Mouse (Mus musculus): ENCODE data around the gene Nipsnap2.
"Not testable (repeated sequence)": the region's sequence is repeated elsewhere in the genome, so short reads cannot be mapped to it uniquely, and the experiment has no call there.

The Nipsnap2 gene

DNA sequence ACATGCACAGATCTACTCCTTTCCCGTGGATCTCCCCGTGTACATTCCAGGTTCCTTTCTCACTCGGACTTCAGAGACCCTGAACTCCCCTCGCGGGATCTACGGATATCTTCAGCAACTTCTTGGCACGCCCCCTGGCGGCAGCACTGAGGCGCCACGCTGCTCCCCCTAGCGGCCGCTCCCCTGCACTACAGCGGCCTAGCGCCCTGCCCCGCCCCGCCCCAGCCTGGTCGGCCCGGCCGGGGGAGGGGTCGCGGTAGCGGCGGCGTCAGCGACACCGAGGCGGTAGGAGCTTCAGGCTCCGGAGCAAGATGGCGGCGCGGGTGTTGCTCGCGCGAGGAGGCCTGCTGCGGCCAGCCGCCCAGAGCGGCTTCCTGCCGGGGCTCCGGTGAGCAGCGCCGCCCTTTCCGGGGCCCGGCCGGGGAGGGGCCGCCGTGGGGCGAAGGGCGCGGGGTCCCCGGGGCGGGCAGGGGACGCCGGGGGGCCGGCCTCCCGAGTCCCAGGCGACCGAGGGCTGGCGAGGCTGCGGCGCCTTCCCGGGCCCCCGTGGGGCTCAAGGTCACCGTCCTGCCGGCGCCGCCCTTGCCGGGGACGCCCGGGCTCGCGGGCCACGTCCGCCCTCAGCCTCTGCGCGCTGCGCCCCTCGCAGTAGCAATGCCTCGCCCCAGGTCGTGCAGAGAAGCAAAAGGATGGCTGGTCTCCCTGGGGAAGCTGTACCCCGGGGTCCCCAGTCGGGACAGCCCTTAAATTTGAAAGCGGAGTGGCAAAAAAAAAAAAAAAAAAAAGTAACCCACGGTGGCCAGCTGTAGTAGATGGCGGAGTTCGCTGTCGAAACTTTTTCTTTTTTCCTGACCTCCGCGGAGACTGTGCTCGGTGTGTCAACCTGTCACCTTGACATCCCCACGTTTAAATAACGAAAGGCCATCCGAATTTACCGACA lies at the start of gene Nipsnap2:
Nipsnap2 (plus strand) TSS at position 230 of the 940 bp plus-strand sequence.
- DNase-seq (ENCODE audit: low spot score in 2 of 2) = peak; percentile 97 to 99

DNA sequence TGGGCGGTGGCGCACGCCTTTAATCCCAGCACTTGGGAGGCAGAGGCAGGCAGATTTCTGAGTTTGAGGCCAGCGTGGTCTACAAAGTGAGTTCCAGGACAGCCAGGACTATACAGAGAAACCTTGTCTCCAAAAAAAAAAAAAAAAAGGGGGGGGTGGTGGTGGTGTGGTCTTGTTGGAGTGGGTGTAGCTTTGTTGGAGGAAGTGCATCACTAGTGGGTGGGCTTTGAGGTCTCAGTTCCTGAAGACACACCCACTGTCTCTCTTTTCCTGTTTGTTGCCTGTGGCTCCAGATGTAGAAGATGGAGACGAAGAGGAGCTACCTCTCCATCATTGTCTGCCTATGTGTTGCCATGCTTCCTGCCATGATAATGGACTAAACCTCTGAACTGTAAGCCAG lies 39.7 kb upstream of the Nipsnap2 start:
- not testable (repeated sequence) for DNase-seq (ENCODE audit: low spot score in 2 of 2)

DNA sequence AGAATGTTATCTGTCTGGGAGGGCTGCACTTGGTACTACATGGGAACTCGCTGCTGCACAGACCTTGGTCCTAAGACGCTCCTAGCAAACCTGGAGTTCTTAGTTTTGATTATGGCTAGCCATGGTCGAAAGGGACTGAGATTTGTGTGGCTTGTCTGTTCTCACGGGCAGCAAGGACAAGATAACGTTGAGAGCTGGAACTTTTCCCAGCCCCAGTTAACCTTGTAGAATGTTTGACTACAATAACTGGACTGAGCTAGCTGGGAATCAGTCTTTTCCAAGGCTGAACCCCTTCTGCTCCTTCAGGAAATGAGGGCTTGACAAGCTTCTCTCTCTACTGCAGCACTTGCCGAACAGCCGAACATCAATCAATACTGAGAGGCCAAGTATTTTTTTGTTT lies 37.2 kb upstream of the Nipsnap2 start:
- DNase-seq (ENCODE audit: low spot score in 2 of 2) = no peak

DNA sequence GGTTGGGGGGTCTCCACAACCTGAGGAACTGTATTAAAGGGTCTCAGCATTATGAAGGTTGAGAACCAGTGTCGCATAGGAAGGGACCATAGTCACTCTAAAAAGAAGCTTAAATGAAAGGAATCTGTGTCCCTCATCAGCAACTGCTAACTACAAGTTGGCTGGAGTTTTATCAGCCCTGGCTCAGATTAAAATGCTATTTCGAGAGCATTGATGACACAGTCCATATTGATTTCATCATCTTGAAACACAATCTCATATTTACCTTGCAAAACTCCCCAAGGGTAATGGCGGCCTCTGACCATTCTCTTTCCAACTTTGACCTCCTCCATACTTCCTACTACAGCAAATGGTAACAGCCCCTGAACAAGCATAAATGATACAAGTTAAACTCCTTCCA lies 34.3 kb upstream of the Nipsnap2 start:
- no peak for DNase-seq (ENCODE audit: low spot score in 2 of 2)

DNA sequence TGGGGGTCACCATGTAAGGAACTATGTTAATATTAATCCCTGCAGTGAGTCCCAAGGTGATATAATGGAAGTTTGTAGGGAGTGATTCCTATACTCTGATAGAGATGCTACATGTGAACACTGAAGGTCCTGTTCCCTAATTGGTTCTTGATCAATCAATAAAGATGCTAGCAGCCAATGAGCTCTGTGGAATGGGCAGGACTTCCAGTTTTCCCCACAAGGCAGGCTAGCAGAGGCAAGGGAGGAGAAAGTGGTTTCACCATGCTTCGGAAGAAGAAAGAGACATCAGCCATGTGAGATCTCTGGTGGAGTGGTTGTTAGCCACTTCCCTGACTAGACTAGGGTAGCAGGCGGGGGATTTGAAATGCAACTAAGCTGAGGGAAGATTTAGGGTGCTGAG lies 24.4 kb upstream of the Nipsnap2 start:
- no peak for DNase-seq (ENCODE audit: low spot score in 2 of 2)

DNA sequence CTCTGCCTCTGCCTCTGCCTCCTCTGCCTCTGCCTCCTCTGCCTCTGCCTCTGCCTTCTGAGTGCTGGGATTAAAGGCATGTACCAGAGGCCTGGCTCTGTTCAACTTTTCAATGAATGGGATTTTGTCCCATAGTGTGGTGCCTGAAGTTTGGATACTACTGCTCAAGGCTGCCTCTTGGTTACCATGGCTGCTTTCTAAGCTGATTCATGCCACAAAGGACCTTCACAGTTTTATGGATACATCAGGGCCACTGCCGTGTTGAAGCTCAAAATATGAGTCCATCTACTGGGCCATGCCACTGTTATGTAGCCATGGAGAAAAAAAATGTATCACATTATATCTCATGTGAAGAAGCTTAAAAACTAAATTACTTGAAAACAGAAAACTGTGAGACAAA lies 23.2 kb upstream of the Nipsnap2 start:
- DNase-seq (ENCODE audit: low spot score in 2 of 2) = no peak

DNA sequence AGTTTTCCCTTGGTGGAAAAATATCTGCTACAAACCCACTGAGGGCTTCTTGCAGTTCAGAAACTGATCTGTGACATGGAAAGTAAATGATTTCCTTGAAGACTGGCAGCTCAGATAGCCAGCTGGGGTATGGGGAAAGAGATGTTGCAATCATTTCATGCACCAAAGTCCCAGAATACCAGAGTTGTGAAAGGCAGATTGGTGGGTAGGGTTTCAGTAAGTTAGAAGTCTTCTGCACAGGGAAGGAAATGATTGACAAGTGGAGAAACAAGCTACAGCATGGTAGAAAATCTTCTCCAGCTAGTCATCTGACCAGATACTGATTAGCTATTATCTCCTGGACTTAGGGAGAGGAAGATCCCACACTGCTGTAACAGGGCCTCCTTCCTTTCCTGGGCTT lies 21.5 kb upstream of the Nipsnap2 start:
- no peak for DNase-seq (ENCODE audit: low spot score in 2 of 2)

DNA sequence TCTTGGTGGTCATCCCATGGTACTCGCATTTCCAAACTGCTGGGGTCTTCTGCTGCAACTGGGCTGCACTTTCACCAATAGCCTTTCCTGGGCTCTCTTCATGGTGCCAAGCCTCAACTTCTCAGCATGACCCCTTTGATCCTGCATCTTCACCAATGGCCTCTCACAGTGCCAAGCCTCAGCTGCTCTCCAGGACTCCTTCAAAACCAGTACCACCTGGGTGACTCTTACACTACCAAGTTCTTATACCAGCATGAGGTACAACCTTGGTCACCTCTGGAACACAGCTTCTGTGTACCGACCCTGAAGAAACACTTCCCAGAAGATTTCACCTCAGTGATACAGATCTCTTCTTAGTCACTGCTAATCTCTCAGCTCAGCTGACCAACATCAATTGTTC lies 16.5 kb upstream of the Nipsnap2 start, which contains the start of gene Sept14:
Sept14 (minus strand) TSS at position 101 of the 400 bp plus-strand sequence.
- no peak for DNase-seq (ENCODE audit: low spot score in 2 of 2)

DNA sequence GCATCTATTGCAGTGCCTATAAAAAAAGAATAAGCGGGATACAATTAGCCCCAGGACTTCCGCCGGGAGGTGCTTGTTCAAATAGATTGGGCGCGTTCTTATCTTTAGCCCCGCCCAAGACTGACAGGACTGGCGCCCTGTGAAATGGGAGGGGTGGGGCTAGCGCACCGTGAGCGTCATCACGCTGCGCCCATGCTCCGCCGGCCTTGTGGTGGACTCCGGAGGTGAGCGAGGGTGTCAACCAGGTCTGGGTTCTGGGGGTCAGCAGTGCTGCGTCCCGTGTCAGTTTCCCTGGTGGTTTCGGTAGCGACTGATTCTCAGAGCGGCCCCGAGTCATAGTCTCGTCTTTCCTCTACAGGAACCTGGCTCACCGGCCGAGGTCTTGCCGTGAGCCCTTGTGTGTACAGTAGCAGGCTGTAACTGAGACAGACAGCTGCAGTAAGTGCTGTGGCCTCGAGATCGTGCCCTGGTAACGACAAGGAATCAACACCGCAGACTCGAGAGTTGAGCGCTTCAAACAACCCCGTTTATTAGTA lies 9.5 kb upstream of the Nipsnap2 start, which contains the start of gene Mrps17:
Mrps17 (plus strand) TSS at position 172 of the 536 bp plus-strand sequence.
- peak; percentile 78 to 90 for DNase-seq (ENCODE audit: low spot score in 2 of 2)

DNA sequence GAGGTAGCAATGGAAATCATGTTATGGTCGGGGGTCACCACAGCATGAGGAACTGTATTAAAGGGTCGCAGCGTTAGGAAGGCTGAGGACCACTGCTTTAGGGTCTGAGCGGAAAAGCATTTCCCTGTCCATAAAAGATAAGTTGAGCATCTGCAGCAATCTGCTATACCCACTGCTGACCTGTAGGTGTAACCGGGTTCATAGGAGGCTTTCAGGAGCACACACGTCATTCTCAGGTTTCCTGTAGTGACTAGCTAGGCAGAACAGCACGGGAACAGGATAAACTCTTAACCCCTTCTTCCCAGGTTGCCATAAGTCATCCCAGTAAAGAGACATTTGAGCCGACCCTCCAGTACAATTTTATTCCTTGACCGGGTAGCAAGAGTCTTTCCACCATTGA lies 7.8 kb upstream of the Nipsnap2 start:
- no peak for DNase-seq (ENCODE audit: low spot score in 2 of 2)

DNA sequence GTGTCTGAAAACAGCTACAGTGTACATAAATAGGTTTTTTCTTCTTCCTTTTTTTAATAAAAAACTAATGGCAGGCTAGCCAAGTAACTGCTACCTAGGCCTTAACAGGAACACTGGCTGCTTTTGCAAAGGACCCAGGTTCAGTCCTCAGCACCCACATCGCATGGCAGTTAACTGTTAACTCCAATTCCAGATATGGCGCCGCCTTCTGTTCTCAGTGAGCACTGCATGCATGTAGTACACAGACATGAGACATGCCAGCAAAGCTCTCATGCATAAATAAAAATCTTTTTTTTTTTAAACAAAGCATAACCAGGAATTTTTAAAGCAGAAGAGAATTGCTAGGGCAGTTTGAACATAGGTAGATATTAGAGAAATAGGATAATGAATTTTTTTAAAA lies 4.7 kb upstream of the Nipsnap2 start:
- no peak for DNase-seq (ENCODE audit: low spot score in 2 of 2)

DNA sequence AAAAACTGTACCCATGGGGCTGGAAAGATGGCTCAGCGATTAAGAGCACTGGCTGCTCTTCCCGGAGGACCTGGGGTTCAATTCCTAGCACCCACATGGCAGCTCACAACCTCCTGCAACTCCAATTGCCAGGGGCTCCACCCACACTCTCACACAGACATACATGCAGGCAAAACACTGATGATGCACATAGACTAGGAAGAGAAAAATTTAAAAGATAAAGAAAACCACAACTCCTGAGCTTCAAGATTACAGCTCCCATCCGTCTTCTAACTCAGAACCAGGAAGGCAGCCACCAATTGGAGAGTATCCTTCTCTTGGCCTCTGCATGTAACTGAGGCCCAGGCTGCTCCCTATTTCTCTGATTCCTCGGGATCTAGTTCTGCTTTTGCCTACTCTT lies 595 bp upstream of the Nipsnap2 start:
- no peak for DNase-seq (ENCODE audit: low spot score in 2 of 2)

DNA sequence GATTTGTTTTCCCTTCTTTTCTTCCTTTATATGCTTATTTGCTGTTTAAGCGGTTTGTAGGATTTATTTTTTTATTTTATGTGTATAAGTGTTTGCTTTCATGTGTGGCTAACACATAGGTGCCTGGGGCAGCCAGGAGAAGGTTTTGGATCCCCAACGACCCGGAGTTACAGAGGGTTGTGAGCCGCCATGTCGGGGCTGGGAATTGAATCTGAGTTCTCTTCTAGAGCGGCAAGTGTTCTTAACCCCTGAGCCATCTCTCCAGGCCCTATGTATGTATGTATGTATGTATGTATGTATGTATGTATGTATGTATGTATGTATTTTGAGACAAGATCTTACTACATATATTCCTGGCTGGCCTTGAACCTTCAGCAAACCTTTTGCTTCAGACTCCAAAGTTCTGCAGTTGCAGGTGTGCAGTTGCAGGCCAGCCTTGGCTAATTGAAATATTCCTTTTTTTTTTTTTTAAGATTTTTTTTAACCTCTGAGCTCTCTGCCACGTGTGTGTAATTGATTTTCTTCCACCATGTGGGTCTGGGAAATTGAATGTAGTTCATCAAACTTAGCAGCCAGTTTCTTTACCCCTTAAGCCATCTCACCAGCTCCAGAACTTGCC lies 1.0 kb downstream of the Nipsnap2 start:
- no peak for DNase-seq (ENCODE audit: low spot score in 2 of 2)

DNA sequence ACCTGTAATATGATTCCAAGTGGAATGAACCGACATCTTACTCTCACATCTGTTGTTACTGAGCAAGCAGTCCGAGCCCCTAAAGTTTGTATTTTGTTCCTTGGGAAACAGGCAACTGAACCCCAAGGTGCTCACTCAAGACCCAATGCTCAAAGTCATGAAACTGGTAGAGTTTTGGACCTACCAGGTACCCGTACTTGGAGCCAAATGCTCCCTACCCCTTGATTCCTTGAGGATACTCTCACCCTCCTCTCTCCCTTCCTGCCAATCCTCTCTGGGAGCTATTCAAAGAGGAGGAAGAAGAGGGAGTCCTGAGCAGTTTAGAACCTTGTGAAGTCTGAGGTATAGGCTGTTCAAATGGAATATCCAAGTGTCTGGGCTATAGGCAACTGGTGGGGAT lies 1.9 kb downstream of the Nipsnap2 start:
- DNase-seq (ENCODE audit: low spot score in 2 of 2) = no peak

DNA sequence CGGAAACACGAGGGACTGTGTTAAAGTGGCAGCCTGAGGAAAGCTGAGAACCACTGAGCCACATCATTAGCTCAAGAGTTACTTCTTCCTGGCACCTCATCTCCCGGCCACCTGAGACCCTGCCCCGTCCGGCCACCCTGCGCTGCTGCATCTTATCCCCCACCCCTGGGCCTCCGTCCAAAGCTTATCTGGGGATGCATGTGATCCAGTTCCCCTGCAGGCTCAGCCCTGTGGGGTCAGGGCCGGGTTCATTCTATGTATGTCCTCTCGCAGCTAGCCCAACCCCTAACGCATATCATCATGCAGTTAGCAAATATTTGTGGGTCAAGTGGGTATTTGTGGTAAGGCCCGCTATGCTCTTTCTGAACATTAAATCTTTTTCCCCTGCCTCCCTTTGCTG lies 4.4 kb downstream of the Nipsnap2 start:
- no peak for DNase-seq (ENCODE audit: low spot score in 2 of 2)

DNA sequence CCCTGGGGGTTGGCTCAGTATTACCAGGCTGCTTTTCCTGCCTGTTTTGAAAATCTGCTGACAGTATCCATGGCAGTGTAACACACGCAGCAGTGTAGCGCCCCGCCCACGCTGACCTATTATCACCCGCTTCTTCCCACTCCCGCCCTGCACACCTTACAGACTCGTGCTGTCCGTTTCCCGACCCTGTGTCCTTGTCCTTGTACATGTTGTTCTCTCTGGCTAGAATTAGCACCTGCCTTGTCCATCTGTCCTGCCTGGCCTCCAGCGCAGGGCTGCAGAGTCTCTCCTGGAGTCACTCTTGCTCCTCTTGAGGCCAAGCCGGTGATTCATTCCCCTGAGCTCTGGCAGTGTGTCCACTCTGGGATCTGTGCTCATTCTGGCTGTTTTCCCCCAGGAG lies 5.5 kb downstream of the Nipsnap2 start:
- DNase-seq (ENCODE audit: low spot score in 2 of 2) = no peak

DNA sequence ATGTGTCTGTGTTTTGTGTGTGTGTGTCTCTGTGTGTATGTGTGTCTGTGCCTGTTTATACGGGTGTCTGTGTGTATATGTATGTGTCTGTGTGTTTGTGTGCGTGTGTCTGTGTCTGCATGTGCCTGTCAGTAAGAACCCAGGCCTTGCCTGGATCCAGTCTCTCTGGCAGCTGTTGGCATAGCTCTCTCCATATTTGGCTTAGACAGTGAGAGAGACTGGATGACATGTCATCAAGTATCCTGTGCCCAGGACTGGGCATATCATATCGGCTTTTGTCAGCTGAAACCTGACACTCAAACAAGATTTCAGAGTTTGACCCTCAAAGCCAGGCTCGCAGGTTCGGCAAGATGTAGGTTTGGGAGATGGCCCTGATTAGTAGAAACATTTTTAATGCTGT lies 6.2 kb downstream of the Nipsnap2 start:
- DNase-seq (ENCODE audit: low spot score in 2 of 2) = no peak

DNA sequence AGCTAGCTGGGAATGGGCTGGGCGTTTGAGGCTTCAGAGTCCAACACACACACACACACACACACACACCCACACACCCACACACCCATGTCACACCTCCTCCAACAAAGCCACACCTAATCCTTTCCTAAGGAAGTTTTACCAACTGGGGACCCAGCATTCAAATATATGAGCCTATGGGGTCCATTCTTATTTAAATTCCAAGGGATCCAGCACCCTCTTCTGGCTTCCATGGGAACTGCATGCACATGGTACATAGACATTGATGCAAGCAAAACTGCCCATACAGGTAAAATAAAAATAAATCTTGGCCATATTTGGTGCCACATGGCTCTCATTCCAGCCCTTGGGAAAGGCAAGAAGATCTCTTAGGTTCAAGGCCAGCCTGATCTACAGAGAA lies 16.1 kb downstream of the Nipsnap2 start:
- peak in 1 of 2 experiments; percentile 28 for DNase-seq (ENCODE audit: low spot score in 2 of 2)

DNA sequence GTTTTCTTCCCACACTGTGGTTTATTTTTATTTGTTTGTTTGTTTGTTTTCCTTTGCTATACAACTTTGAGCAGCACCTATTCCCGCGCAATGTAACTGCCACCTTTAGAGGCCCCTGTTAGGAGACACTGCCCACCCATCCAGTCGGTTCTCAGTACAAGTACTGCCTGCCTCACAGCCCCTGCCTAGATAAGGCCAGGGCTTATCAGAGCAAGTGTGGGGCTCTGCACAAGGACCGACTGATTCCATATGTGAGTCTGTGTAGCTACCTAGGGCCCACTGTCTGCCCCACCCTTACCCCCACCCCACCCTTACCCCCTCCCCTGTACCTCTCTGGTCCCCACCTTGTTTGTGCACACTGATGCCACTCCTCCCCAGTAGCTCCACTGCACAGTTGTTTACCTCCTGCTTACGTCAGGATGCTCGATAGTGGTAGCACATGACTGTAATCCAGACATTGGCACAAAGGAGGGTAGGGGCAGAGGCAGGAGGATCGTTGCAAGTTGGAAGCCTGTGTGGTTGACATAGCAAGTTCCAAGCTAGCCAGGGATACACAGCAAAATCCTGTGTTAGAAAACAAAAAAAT lies 18.1 kb downstream of the Nipsnap2 start:
- no peak for DNase-seq (ENCODE audit: low spot score in 2 of 2)

DNA sequence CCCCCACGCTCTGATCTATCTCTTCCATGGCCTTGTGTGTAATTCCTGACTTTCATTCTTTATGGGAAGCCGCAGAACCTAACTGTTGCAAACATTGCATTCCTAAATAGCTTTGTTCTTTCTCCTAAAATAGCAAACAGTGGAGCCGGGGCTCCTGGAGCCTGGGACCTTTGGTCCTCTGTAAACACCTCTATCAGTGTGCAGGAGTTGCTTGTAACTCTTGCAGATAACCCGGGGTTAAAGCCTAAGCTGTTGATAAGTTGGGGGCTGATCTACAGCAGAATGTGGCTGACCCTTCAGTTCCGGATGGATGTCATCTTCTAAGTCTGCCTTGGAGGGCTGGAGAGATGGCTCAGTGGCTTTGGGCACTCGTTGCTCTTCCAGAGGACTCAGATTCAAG lies 19.2 kb downstream of the Nipsnap2 start:
- DNase-seq (ENCODE audit: low spot score in 2 of 2) = no peak

DNA sequence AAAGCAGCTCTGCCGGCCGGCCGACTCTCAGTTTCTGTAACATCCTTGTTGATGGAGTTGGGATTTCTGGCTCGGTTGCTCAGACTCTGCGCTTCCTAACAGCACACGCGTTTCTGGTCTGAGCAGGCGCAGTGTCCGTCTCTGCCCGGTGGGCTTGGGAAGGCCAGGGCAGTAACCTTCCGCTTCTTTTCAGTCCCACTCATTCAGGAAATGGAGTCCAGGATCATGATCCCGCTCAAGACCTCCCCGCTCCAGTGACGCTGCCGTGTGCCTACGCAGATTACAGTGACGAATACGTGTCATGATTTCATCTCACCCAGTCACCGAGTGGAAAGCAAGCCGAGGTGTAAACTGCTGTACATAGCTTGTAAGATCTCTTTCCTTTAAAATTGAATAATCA lies 32.0 kb downstream of the Nipsnap2 start:
- no peak for DNase-seq (ENCODE audit: low spot score in 2 of 2)

DNA sequence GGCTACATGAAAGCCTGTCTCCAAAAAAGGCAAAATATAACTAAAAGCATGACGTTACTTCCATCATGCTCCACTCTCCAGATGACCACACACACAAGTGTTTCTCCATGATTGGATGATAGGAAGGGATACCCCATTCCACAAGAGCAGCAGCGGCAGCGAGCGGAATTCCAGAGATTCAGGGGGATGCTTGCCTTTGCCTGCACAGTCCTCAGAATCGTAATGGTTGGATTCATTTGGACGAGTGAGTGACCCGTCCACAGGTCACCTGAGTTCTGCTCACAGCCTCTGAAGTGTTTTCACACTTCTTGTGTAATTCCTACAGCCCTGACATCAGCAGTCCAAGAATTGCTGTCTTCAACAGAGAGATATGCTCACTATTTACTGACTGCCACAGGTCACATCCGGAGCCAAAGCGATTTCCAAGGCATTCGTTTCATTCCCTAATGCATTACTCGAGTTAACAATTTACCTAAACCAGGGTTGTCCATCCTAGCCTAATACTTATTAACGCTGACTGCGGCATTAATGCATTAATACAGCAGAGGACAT lies 35.1 kb downstream of the Nipsnap2 start:
- DNase-seq (ENCODE audit: low spot score in 2 of 2) = no peak

Measured in cerebellum, postnatal 4 days (tissue).